Mouse (Mus musculus) spleen, embryonic (tissue): Measurements from ENCODE around the gene Mthfs.
"Not testable (repeated sequence)": the region's sequence is repeated elsewhere in the genome, so short reads cannot be mapped to it uniquely, and the experiment has no call there.

Experiments used
- CTCF ChIA-PET: fragments of 350-600 bp; sonication (Branson Sonifier 250); formaldehyde crosslinking; loops from one replicate; lab custom pipeline; 2022; lab: Charles Lee

The Mthfs gene

DNA sequence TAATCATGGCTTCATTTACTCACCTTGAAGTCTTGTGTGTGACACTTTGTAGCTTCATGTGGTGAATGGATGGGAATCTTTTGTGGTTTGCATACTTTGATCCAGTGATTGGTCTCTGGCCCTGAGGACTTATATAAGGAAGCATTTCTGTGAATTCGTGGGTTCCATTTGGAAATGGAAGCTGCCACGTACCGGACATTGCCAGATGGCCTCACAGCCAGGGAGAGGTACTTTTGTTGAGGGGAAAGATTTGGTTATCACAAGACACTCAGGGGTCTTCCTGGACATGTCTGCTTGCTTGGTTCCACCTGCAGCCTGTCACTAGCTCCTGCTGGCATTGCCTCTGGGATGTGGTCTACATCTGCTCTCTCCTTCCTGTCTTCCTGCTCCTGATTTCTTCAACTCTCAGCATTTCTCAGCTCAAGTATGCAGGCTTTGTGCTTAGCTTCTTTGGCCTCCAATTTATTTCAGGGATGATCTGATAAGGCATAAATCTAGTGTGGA is 30.1 kb downstream of the Mthfs start:
- CTCF ChIA-PET: not testable (repeated sequence)

GRCm38 (mm10) chr9:89253400-89253799 is 42.9 kb downstream of the Mthfs start:
- CTCF ChIA-PET: no interaction called here

DNA sequence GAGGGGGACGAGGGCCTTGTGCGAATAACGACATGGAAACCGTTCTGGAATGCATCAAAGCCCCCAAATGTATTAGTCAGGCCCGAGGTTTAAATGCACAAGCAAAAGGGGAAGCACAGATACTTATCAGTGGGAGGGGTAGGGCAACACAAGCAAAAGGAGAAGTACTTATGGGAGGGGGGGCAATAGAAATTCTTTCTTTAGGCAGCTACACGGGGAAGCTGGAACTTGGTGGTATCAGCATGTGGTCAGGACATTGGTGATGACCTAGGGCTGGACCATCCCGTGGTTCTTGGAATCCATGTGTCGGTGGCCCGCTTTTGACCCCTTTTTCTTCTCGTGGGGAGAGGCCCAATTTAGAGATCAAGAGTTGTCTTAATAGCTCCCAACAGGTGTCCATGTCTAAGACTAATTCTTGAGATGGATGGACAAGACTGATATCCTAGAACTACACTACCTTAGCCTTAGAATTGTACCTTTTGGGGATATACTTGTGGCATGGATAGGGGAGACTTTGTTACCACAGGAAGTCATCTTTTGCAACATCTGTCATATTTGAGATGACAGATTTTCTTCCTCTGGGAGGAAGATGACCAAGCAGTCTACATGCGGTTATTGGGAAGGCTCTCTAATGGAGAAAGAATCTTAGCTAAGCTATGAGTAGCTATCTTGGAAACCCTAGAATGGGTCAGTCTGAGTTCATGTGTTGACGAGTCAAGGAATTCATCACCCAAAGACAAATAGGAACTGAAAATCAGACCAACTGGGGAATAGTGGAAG is 46.3 kb downstream of the Mthfs start:
- CTCF ChIA-PET: no interaction called here

- CTCF ChIA-PET: no interaction called here
Observed at GRCm38 (mm10) chr9:89263968-89264367, 53.5 kb downstream of the Mthfs start.

DNA sequence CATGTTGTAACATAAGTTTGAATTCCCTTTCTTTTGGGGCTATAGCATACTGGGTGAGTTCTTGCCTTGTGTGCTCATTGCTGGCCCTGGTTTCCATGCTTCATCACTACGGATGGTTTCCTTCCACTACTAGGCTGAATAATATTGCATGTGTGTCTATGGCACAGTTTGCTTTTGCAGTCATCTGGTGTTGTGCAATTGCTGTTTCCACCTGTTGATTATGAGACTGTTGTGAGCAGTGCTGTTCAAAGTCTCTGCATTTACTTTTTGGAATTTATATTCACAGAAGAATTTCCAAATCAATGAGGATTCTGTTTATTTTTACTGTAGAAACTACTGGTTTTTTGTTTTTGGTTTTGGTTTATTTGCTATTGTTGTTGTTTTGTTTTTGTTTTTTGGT is 54.1 kb downstream of the Mthfs start:
- CTCF ChIA-PET: no interaction called here

- CTCF ChIA-PET: no interaction called here
Observed at GRCm38 (mm10) chr9:89267093-89267492, 56.6 kb downstream of the Mthfs start.

GRCm38 (mm10) chr9:89267572-89267971 is 57.1 kb downstream of the Mthfs start:
- CTCF ChIA-PET: no interaction called here

DNA sequence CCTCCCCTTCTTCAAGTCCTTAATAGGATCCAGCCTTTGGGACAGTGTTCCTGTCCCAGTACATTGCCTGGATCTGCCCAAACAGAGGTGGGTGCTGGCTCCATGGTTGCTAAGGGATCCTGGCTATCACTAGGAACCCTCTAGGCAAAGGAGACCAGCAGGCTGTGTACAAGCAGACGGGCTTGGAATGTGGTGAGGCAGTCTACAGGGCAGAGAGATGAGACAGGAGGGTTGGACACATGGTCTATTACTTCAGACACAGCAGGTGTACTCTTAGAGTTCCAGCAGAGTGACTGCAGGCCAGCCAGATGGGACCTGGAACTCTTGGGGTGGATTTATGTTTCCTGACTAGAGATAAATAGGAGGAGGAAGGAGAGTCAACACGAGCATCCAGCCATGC is 59.9 kb downstream of the Mthfs start:
- CTCF ChIA-PET: interaction anchor here (0.7 kb wide), 1 partner anchor 333 kb away, joined by 4 read pairs; no protein-coding TSS in a partner anchor

GRCm38 (mm10) chr9:89273766-89274165 is 63.3 kb downstream of the Mthfs start:
- CTCF ChIA-PET: no interaction called here

DNA sequence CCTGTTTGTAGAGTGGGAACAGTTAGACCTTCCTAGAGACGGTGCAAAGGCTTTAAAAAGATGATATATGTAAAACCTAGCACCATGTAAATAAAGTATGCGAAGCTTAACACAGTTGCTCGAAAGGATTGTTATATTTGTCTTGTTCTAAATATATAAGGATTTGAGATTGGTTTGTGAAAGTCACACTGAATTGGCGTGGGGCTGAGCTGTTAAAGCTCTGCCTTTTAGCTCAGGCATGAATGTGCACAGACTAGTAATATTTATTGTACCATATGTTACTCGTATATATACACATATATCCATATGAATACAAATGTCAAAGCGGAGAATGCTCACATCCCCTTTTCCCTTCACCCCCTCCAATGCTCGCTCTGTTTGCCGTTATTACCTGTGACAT is 67.7 kb downstream of the Mthfs start:
- CTCF ChIA-PET: no interaction called here

- CTCF ChIA-PET: interaction anchor here (0.6 kb wide), 1 partner anchor 562 kb away, joined by 3 read pairs; no protein-coding TSS in a partner anchor
Observed at GRCm38 (mm10) chr9:89282374-89283068, 72.0 kb downstream of the Mthfs start.

GRCm38 (mm10) chr9:89288037-89288436 is 77.6 kb downstream of the Mthfs start:
- CTCF ChIA-PET: no interaction called here

- CTCF ChIA-PET: no interaction called here
Observed at GRCm38 (mm10) chr9:89293364-89293763, 82.9 kb downstream of the Mthfs start.

GRCm38 (mm10) chr9:89294121-89294520 is 83.6 kb downstream of the Mthfs start:
- CTCF ChIA-PET: no interaction called here

DNA sequence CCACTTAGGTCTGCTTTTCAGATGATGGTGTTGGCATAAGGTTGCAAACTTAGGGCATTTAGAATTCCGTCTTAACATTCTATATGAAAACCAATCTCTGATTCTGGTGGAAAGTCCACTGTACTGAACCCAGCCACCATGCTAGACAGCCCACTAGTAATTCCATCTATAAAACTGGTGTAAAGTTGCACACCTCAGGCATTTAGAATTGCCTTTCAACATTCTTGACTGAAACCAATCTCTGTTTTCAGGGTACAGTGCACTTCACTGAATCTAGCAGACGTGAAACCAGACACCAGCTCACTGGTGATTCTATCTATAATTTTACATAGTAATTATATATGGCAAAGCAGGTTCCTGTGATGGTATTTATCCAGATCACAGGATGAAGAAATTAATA is 95.2 kb downstream of the Mthfs start:
- CTCF ChIA-PET: no interaction called here

- CTCF ChIA-PET: no interaction called here
Observed at GRCm38 (mm10) chr9:89308357-89309194, 98.1 kb downstream of the Mthfs start.

DNA sequence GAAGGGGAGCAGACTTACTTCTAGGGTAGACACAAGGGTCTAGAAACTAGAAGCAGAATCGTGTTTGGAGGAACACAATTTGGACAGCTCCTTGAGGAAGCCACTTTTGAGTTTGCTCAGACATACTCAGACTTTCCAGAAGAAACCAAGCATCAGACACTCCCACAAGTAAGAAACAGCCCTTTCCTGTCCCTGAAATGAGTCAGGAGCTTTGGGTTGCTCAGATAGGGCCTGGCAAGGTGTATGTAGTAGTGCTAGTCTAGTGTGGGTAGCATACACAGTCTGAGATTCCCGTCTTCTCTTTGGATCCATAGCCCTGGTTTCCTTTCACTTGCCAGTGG is 98.7 kb downstream of the Mthfs start:
- CTCF ChIA-PET: no interaction called here

- CTCF ChIA-PET: no interaction called here
Observed at GRCm38 (mm10) chr9:89311649-89312048, 101.2 kb downstream of the Mthfs start.

DNA sequence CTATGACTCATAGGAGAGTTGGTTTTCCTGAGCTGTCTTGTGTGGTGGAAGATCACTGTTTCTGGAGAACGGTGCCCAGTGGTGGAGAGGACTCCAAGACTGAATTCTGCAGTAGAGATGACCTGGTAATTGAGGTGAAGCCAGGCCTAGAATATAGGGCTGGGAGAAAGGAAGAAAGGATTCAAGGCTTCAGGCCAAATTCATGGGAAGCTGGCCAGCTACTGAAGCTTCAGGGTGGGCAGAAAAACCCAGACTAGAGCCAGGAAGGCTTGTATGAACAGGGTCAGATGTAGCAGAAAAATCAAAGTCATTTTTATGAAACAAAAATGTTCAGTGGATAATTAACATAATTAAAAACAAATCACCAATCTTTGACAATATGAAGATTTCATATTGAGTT is 163.3 kb downstream of the Mthfs start:
- CTCF ChIA-PET: no interaction called here

- CTCF ChIA-PET: no interaction called here
Observed at GRCm38 (mm10) chr9:89374650-89375049, 164.2 kb downstream of the Mthfs start.

DNA sequence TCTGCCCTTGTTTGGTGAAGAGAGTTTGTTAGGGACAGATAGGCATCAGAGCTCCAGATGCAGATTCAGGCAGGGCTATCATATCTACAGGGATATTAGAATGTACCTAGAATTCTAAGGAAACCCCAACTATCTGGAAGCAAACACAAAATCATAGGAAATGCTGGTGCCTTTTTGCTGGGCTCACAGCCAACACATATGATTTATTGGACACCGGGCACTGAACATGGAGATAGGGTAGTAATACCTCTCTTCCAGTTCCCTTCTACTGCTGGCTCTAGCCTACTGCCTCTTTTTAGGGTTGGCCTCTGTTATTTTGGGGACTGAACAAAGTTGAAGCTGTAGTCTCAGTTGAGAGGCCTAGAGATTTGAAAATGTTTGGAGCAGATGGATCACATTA is 192.6 kb downstream of the Mthfs start:
- CTCF ChIA-PET: no interaction called here
